Mouse (Mus musculus): Measurements from ENCODE around the gene Zfp318.

Zfp318 gene

DNA sequence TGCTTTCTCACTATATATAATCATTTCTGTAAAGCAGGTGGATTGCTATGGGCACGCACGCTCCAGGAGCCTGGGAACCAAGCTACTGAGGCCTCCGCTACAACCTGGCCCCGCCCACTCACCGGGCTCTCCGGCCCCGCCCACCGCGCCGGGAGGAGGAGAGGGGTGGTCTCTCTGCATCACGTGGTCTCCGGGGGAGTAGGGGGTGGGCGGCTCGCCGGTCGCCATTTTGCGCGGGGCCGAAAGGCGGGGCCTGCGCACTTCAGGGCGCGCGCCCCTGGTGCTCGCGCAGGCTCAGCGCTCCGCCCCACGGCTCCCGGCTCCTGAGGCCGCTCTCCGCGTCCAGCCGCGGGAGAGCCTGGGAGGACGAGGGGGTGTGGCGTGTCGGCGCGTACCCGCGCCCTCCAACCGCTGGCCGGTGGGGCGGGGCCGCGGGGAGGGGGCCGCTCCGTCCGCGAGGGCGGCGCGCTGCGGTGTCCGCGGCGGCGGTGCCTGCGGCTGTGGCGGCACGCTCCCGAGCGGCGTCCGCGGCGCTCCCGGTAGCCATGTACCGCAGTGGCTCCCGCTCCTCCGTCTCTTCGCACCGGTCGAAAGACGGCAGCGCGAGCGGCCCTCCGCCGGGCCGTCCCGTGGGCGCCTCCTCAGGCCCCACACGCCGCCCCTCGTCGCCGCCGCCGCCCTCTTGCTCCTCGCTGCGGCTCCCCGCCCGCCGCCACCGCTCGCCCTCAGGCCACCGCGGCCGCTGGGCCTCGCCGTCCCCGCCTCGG is at the start of gene Zfp318:
Gene Zfp318, plus strand, starts transcription at position 438 of the 767 bp plus-strand sequence.
- DNase-seq (ENCODE audit: low spot score): peak; percentile 94

DNA sequence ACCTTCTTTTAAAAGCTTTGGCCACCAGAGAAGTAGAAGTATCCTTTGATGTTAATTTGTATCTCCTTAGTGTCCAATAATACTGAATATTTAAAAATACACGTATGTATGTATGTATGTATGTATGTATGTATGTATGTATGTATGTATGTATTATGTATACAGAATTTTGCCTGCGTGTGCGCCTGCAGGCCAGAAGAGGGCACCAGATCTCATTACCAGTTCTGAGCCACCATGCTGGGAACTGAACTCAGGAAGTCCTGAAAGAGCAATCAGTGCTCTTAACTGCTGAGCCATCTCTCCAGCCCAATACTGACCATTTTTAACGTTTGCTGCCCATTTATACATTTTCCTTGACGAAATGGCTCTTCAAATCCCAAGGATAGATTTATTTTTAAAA is 47.1 kb upstream of the Zfp318 start:
- peak; percentile 27 for DNase-seq (ENCODE audit: low spot score)

DNA sequence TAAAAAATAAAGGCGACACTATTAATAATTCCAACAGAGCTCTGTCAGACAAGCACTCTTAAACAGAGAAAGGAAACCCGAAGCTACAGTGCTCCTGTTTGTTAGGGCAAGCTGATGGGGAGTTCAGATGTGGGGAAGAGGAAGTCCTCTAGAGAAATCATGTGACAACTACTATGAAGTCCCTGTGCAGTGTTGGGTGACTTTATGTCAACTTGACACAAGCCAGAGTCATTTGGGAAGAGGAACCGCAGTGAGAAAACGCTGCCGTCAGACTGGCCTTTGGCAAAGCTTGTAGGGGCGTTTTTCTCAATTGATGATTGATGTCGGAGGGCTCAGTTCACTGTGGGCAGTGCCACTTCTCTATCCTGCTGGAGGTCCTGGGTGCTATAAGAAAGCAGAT is 42.3 kb upstream of the Zfp318 start:
- DNase-seq (ENCODE audit: low spot score): no peak

DNA sequence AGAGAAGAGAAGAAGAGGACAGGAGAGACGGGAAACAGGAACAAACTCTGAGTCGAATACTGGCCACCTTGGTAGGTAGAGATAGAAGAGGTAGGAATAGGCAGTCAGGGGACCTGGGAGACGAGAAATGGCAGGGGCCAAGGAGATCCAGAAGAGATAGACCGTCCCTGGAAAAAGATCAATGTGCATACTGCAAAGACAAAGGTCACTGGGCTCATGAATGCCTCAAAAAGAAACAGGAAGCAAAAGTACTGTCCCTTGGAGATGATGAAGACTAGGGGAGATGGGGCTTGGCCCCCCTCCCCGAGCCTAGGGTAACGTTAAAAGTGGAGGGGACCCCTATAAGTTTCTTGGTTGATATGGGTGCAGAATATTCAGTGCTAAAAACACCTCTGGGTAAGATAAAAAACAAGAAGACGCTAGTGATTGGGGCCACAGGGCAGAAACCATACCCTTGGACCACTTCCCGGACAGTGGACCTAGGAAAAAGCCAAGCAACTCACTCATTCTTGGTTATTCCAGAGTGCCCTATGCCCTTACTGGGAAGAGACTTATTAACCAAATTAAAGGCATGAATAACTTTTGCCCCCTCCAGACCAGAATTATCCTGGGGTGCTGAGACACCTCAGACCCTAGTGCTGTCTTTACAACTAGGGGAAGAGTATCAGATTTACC is 32.4 kb upstream of the Zfp318 start:
- DNase-seq (ENCODE audit: low spot score): peak; percentile 70

DNA sequence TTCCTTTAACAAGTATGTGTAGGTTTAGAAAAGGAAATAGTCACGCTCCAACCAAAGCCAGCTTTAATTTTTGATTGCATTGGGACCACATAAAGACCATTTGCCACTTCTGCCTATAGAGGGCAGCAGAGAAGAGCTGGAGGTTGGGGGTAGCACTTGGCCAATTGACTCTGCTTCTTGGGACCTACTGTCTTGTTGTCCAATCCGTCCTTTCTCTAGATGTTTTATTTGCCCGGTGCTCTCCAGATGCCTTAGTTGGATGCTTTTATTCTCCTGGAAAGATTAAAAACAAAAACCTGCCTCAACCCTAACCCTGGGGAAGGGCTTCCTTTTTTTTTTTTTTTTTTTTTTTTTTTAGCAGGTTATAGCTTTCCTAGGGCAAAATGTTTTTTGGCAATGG is 11.7 kb upstream of the Zfp318 start:
- peak; percentile 42 for DNase-seq (ENCODE audit: low spot score)

DNA sequence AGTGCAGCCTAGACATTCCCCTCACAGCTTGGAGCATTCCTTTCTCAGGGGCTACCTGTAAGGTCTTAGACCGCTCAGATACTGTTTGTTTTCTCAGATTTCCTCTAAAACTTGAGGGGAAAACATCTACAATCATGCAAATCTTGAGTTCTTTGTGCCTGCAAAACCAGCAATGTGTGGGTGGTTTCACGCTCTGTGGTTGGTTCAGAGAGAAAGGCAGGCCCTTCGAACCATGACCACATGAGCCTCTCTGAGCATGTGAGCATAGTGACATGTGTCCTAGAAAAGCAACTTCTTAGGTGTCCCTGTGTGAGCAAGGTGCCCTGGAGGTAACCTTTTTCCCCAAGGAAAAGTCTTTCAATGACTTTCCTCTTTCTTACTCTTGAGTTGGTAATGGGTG is 5.0 kb upstream of the Zfp318 start:
- DNase-seq (ENCODE audit: low spot score): no peak

DNA sequence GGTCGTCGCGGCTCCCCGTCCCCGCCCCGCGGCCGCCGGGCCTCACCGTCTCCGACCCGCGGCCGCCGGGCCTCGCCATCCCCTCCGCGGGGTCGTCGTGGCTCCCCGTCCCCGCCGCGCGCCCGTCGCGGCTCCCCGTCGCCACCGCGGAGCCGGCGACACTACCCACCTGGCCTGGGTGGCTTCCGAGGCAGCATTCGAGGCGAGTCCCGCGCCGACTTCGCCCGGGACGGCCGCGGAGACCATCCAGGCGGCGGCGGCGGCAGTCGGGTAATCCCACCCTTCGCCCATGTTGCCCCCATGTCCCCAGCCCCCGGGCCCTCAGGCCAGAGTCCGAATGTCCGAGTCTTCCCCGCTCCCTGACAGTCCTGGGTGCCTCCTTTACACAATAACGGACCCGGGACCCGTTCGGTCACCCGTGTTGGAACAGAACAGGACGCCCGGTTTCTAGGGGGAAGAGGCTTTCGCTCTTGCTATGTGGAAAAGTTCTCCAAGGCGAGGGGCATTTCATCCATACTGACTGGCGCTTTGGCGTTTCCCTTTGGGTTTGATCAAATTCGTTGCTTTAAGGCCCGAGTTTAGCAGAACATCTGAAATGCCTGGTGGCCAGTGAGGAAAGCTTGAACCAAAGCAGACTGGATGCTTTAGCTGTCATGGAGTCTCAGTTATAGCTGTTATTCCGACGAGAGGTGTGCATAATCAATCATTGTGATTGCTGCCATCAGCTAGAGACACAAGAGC is 700 bp downstream of the Zfp318 start:
- peak; percentile 57 for DNase-seq (ENCODE audit: low spot score)

DNA sequence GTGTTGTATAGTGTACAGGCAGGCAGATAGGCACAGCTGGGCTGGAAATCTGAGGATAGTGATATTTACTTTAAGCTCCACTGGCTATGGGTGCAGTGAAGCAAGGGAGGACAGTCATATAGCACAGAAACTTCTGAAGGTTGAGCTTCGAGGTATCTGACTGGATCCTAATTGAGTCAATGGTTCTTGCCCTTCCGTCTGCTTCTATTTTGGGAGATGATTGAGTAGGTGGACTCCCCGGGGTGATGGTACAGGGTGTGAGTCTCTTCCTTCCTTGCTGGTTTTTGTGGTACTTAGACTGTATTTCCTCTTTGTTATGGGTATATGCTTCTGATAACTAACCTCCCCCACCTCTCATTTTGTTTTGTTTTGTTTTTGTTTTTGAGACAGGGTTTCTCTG is 4.7 kb downstream of the Zfp318 start:
- no peak for DNase-seq (ENCODE audit: low spot score)

DNA sequence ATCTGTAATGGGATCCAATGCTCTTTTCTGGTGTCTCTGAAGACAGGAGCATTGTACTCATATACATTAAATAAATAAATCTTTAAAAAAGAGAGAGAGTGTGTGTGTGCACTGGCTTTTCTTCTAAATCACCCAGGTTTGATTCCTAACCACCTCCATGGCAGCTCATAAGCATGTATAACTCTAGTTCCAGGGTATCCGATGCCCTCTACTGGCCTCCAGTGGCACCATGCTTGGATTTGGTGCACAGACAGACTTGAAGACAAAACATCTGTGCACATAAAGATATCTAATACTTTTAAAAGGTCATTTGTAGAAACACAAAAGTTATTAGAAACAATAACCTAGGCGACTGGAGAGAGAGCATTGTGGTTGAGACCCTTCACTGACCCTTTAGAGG is 9.5 kb downstream of the Zfp318 start:
- peak; percentile 54 for DNase-seq (ENCODE audit: low spot score)

DNA sequence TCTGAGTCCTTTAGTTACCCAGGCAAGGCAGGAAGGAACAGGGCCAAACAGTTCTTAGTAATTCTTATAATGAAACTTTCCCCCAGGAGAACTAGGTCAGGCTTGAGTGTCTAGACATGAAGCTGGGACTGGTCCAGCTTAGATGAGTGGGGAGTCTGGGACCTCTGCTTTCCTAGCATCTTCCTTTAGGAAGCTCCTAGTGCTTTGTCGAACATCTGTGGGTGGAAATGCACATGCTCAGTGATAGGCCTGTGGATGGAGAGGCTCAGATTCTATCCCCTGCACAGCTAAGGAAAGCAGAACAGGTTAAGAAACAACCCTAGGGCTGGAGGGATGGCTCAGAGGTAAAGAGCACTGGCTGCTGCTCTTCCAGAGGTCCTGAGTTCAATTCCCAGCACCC is 11.1 kb downstream of the Zfp318 start:
- no peak for DNase-seq (ENCODE audit: low spot score)

DNA sequence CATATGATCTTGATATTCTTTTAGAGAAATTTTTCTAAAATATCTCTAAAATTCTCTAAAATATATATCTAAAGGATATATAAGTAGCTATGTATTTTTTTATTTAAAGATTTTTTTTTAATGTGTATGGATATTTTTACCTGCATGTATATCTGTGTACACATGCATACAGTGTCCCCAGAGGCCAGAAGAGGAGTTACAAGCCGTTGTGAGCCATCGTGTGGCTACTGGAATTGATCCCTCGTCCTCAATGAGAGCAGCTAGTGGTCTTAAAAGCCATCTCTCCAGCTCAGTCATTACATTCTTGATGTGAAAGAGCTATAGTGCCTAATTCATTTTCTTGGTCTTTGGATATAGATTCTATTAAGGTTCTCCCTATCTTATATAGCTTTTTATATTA is 24.9 kb downstream of the Zfp318 start:
- no peak for DNase-seq (ENCODE audit: low spot score)

DNA sequence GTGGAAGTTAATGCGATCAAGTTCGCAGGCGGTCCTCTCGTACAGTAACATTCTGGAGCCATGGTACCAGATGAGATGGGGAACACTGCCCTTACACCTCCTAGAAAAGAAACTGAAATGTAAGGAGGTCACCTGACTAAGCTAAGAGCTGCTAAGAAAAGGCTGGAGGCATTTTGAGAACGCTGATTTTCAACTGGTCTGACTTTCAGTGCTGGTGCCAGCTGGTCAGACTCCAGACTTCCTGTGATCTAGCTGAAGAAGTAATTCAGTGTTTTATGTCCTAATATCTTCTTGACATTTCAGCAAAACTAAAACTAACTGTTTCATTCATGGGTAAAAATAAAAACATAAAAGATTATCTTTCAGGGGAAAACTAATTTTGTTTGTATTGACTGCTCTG is 35.1 kb downstream of the Zfp318 start:
- DNase-seq (ENCODE audit: low spot score): peak; percentile 63

DNA sequence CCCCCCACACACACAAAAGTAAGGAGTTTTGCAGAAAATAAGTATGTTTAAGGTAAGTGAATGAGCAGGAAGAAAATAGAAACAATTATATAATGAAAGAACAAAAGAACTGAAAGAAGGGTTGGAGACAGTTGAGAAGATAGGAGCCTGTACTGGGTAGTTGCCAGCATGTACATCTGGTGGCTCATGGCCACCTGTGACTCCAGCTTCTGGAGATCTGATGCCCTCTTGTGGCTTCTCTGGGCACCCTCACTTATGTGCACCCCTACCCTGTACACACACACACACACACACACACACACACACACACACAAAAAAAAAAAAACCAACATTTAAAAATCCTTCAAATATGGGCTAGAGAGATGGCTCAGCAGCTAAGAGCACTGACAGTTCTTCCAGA is 36.2 kb downstream of the Zfp318 start:
- DNase-seq (ENCODE audit: low spot score): no peak

DNA sequence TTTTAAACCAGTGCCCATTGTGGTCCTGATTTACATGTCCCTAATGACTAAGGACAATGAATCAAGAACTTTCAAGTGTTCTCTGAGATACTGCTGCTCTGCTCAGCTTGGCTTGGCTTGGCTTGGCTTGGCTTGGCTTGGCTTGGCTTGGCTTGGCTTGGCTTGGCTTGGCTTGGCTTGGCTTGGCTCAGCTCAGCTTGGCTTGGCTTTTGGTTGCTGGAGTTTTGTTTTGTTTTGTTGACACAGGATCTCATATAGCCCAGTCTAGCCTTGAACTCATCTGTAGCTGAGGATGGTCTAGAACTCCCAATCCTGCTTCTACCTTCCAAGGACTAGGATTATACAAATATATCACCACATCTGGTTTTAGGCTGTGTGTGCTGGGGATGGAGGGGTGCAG is 43.0 kb downstream of the Zfp318 start:
- no peak for DNase-seq (ENCODE audit: low spot score)

DNA sequence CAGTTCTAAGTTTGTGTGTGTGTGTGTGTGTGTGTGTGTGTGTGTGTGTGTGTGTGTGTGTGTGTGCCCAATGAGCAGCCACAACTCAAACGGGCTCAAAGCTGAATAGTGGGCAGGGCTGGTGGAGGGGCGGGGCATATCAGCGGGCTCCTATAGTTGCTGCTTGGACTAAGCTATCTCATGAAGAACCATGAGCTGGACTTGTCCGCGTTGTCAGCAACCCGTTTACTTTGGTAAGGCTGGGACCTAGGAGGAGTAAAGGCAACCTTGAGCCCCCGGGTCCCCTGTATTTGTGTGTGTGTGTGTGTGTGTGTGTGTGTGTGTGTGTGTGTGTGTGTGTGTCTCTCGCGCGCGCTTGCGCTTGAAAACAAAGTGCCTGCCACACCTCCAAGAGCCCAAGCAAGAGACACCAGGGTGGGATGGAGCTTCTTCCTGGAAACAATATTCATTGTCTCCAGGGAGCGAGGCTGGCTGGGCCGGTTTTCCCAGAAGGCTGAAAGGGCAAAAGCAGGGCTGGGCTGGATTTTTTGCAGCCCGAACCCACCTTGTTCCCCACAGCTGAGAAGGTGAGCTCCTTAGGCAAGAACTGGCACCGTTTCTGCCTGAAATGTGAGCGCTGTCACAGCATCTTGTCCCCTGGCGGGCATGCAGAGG is 45.4 kb downstream of the Zfp318 start, which contains the start of gene Crip3:
Gene Crip3, plus strand, starts transcription at position 166 of the 654 bp plus-strand sequence.
- DNase-seq (ENCODE audit: low spot score): no peak

DNA sequence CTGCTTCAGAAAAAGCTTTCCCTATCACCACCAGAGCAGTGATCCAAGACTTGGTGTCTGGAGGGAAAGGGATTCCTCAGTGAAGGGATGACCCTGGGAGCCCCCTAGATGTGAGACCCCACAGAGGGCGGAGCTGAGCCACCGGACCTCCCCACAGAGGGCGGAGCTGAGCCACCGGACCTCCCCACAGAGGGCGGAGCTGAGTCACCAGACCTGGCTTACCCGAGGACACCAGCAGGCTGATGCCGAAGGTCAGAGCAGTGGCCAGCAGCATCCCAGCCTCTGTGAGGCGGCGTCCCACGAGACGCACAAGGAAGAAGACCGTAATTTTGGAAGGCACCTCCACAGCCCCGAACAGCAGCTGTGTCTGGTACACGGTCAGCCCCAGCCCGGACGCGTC is 50.1 kb downstream of the Zfp318 start:
- DNase-seq (ENCODE audit: low spot score): no peak

DNA sequence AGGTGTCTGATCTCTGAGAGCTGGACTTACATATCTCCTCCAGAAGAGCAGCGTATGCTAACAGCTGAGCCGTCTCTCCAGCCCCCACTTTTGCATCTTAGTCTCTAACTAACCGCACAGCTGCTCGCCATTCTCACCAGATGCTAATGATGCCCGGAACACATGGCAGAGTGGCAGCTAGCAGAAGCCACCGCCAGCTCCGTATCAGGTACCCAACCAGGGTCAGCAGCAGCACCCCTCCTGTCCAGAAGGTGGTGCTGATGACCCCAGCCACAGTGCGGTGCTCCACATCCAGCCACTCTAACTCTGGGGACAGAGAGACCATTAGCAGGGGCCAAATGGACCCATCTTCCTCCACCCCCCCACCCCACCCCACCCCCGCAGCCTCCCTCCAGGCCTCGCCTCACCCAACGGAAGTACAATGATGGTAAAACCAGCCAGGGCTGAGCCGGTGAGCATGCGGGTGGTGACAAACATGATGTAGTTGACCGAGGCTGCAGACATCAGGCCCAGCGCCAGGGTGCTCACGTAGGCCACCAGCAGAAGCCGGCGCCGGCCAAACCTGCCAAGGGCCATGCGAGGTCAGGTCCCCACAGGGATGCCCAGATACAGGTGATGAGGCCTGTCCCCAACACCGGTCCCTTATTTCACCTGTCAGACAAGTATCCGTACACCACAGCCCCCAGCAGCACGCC is 53.3 kb downstream of the Zfp318 start:
- DNase-seq (ENCODE audit: low spot score): no peak

DNA sequence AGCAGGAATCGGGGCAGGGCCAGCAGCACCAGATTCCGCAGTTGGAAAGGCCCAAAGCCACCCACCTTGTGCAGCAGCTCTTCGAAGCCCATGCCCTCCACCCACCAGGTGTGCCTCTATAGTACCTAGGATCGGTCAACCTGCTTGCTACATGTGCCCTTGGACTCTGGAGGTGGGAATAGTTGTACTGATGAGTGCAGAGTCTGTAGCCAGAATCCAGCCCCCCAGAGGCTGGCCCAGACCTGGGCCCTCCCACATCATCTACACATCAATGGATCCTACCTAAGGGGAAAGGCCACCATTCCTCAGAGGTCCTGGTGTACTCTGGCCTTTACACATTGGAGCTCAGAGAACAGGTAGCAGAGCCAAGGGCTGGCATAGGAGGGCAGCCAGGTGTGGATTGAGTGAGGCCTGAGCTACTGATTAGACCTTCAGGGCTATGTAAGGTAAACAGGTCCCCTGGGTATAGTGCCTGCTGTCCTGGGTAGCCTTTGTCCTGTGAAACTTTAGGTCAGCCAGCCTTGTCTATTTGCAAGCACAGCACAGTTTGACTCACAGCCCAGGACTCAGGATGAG is 54.9 kb downstream of the Zfp318 start, which contains the start of gene Slc22a7:
Gene Slc22a7, minus strand, starts transcription at position 160 of the 576 bp plus-strand sequence.
- no peak for DNase-seq (ENCODE audit: low spot score)

DNA sequence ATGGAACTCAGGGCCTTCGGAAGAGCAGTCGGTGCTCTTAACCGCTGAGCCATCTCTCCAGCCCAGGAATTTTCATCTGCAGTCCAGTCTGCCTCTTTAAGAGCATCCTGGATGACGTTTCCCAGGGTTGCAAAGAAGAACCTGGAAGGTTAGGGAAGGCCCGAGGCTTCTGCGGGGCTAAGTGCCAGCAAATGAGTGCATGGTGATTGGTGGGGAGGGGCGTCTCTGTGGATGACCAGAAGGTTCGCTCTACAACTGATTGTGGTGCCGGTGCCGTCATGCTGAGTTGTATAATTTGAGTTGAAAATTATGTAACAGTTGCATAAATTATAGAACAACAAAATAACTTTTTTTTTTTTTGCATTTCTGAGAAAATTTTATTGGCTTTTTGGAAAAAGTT is 55.6 kb downstream of the Zfp318 start:
- no peak for DNase-seq (ENCODE audit: low spot score)

DNA sequence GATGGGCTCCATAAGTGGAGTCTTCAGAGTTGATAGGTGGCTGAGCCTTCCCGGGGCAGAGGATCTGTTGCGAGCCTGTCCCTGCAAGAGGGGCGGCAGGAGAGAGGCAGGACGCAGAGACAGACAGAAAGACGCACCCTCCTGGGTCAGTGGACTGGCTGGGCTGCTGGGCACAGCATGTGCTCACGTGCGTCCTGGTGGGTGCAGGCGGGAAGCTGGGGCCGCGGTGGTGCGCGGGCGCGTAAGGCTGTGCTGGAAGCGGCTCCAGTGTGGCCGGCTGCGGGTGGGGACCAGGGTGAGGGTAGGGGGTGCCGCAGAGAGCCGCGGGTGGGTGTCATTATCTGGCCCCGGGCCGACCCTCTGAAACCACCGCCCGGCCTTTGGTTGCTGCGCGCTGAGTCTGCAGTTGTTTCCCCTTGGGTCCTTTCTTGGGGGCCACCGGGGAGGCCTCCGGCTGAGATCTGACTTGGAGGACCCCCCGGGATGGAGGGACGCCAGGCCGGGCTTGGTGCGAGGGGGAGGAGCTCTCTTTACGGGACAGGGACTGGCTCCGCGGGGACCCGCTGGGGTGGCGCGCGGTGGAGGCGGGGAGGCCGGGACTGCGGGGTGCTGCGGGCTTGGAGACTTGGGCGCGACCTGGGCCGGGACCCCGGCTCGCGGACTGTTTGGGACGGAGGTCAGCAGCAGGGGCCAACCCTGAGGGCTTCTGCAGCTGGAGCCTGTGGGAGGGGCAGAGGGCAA is 61.5 kb downstream of the Zfp318 start:
- DNase-seq (ENCODE audit: low spot score): no peak

DNA sequence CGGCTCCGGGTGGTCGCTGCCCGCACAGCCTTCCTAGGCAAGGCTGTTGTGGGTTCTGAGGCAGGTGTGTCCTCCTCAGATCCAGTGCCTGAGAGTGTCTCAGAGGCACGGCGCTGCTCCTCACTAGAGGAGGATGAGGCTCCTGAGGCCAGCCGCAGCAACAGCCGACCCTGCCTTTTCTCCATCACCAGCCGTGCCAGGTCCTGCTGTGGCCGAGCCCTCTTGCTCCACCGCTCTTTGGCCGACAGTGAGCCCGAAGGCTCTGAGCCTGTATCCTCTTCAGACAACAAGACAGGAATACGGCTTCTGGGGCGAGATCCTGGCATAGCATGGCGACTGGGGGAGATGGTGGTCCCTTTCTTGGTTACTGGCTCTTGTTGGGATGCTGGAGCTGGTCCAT is 62.7 kb downstream of the Zfp318 start:
- no peak for DNase-seq (ENCODE audit: low spot score)
